Mouse (Mus musculus) liver, postnatal 0 days (tissue): Measurements from ENCODE around the gene Inpp4a.

Experiments
- CTCF ChIP-seq: sonication (generic); IDR thresholded peaks from 2 replicates; pipeline ENCODE4 v1.5.1; 2016; ENCODE audit warnings: antibody characterized with exemption, low read depth
- EP300 ChIP-seq: IDR thresholded peaks from 2 replicates; pipeline ENCODE4 v1.6.1; 2016; ENCODE audit warnings: antibody characterized with exemption, low read depth, mild to moderate bottlenecking

- TF ChIP-seq CTCF (no peak), EP300 (no peak)
Observed at GRCm38 (mm10) chr1:37323208-37323607, 23.5 kb downstream of the Inpp4a start.
